Mouse (Mus musculus) megakaryocyte, embryonic 14.5 days (primary cell): ENCODE data around the gene Nceh1.

Experiments used
- FLI1 ChIP-seq: IDR thresholded peaks from 2 replicates; pipeline ENCODE4 v1.6.1; 2012; ENCODE audit warnings: low read length, inconsistent platforms, mixed read lengths
- GATA1 ChIP-seq: IDR thresholded peaks from 3 replicates; pipeline ENCODE4 v1.6.1; 2012; ENCODE audit warnings: mixed read lengths, low read length, inconsistent platforms, borderline replicate concordance

- TF ChIP-seq GATA1, result no peak
- TF ChIP-seq FLI1, result no peak
Observed at GRCm38 (mm10) chr3:27183601-27184175, 923 bp downstream of the Nceh1 start.
